Mouse (Mus musculus): ENCODE results near the gene Lrrc74b.

GRCm38 (mm10) chr16:17564221-17564620, 3.2 kb upstream of the Lrrc74b start:
- no peak for TF ChIP-seq TAL1 (conservative IDR thresholded peaks at IDR 0.05; ENCODE audit: low read depth, low read length)
- TF ChIP-seq CTCF (IDR thresholded peaks at IDR 0.05; ENCODE audit: low read depth, low read length), result no peak
- TF ChIP-seq GATA2 (IDR thresholded peaks at IDR 0.05; ENCODE audit: borderline replicate concordance, low read depth, low read length), result no peak
